Comparison of ENCODE assay signal across 8 mouse cellular contexts in genomic region chr17:35829737-35830136, GRCm38 (mm10). TPM values are rescaled to one million over a fixed set of nuclear protein-coding genes. Genes with fewer than 3 reads are reported as not detected.
DNase-seq lines count a peak whose midpoint lies in the region; ATAC-seq and TF ChIP-seq lines count a peak whose summit lies in the region.

No protein-coding gene starts in this region.

- H3K4me1 ChIP-seq in forebrain, embryonic 14.5 days (ENCODE audit: control insufficient read depth, insufficient read depth, low read length) = peaks cover 10% of the 10 kb centered on the region
- no peaks in the 10 kb centered on the region for H3K4me1 ChIP-seq in lung, postnatal 0 days (ENCODE audit: insufficient read depth, low read depth, low read length)

- ATAC-seq in forebrain, embryonic 14.5 days = peak; percentile 74
- ATAC-seq in lung, postnatal 0 days = peak; percentile 90

- peak; percentile 92 for TF ChIP-seq CTCF in layer of hippocampus, adult 2 months (conservative IDR thresholded peaks at IDR 0.05)
- peak; percentile 96 for TF ChIP-seq CTCF in lung, postnatal 0 days (IDR thresholded peaks at IDR 0.05)

- no peak for TF ChIP-seq EP300 in lung, postnatal 0 days (IDR thresholded peaks at IDR 0.05)

- H3K27me3 ChIP-seq in forebrain, embryonic 14.5 days (replicated peaks; ENCODE audit: control insufficient read depth, insufficient read depth, low read length) = no peaks in the 10 kb centered on the region
- H3K27me3 ChIP-seq in lung, postnatal 0 days (replicated peaks; ENCODE audit: insufficient read depth, low read length) = no peaks in the 10 kb centered on the region

- H3K27ac ChIP-seq in forebrain, embryonic 14.5 days (ENCODE audit: low read depth, low read length) = no peak overlapping the region
- H3K27ac ChIP-seq in layer of hippocampus, adult 2 months = no peak overlapping the region
- H3K27ac ChIP-seq in lung, postnatal 0 days (ENCODE audit: low read length) = no peak overlapping the region; the same call in 1 of the 2 replicates

- H3K36me3 ChIP-seq in forebrain, embryonic 14.5 days (ENCODE audit: control insufficient read depth, insufficient read depth, low read length) = peaks cover 65% of the 10 kb centered on the region
- H3K36me3 ChIP-seq in lung, postnatal 0 days (ENCODE audit: insufficient read depth, low read length) = peaks cover 35% of the 10 kb centered on the region

- DNase-seq in ES-CJ7 (ENCODE audit: low read depth, low spot score) = peak; percentile 91
- DNase-seq in cerebellum, adult 11 months = peak; percentile 81
- DNase-seq in forebrain, embryonic 14.5 days (ENCODE audit: low spot score) = peak; percentile 85
- DNase-seq in heart, postnatal 36 days = peak; percentile 82 to 83
- peak; percentile 74 to 78 for DNase-seq in layer of hippocampus, adult 2 months (ENCODE audit: low spot score in 2 of 2)
- DNase-seq in lung, postnatal 0 days (ENCODE audit: low spot score) = peak; percentile 94
- DNase-seq in ovary, postnatal 36 days (ENCODE audit: low spot score) = peak; percentile 84
- peak; percentile 94 for DNase-seq in thymus, postnatal 25 days

- intact Hi-C loops in heart, postnatal 36 days (cut with DNase I) = loop anchor here (2.0 to 5.0 kb wide), 2 partner anchors 91 to 163 kb away; no protein-coding TSS in a partner anchor

- H3K9ac ChIP-seq in forebrain, embryonic 14.5 days (ENCODE audit: low read length) = no peak overlapping the region
- no peak overlapping the region for H3K9ac ChIP-seq in lung, postnatal 0 days (replicated peaks; ENCODE audit: low read depth)

- 1% methylated on average over 21 of the region's 21 CpGs for WGBS in forebrain, embryonic 14.5 days
- whole genome bisulfite sequencing in lung, postnatal 0 days = 2% methylated on average over 21 of the region's 21 CpGs

- H3K4me2 ChIP-seq in forebrain, embryonic 14.5 days (ENCODE audit: low read length) = 0 out of 2 replicates have a peak overlapping the region, but pooled peaks have one; percentile 5
- H3K4me2 ChIP-seq in lung, postnatal 0 days (replicated peaks; ENCODE audit: low read depth, low read length) = no peak overlapping the region

- no peaks in the 10 kb centered on the region for H3K9me3 ChIP-seq in forebrain, embryonic 14.5 days (replicated peaks; ENCODE audit: control insufficient read depth, low read length)
- H3K9me3 ChIP-seq in lung, postnatal 0 days (ENCODE audit: low read length) = no peaks in the 10 kb centered on the region

- no peak overlapping the region for H3K4me3 ChIP-seq in forebrain, embryonic 14.5 days (ENCODE audit: low read depth, low read length)
- H3K4me3 ChIP-seq in layer of hippocampus, adult 2 months = no peak overlapping the region
- no peak overlapping the region for H3K4me3 ChIP-seq in lung, postnatal 0 days (ENCODE audit: low read depth, low read length)

RNA-seq across cellular contexts. Expression of gene Flot1, which starts 6.7 kb away (rescaled TPM):
- 68.5 and 78.2 TPM in 2 replicates for polyA plus RNA-seq in forebrain, embryonic 14.5 days (2014; fragmentation: Nextera tagmentation; extraction: Ambion mirVana)
- 100 to 1,000 TPM; 154 to 159 TPM for total RNA-seq in heart, postnatal 36 days (2021)
- total RNA-seq in layer of hippocampus, adult 2 months (2021) = 100 to 1,000 TPM; 124 to 128 TPM
- 106 and 117 TPM in 2 replicates for polyA plus RNA-seq in lung, postnatal 0 days (2015; fragmentation: Nextera tagmentation; extraction: Ambion mirVana)

RNA-seq across cellular contexts. Expression of gene Ier3, which starts 8.3 kb away (rescaled TPM):
- 4.6 and 5.0 TPM in 2 replicates for polyA plus RNA-seq in forebrain, embryonic 14.5 days (2014; fragmentation: Nextera tagmentation; extraction: Ambion mirVana)
- 10 to 100 TPM; 26.8 to 43.0 TPM for total RNA-seq in heart, postnatal 36 days (2021)
- 1 to 10 TPM; 5.0 to 6.1 TPM for total RNA-seq in layer of hippocampus, adult 2 months (2021)
- polyA plus RNA-seq in lung, postnatal 0 days (2015; fragmentation: Nextera tagmentation; extraction: Ambion mirVana) = 205 and 234 TPM in 2 replicates

RNA-seq across cellular contexts. Expression of gene Tubb5, which starts 8.4 kb away (rescaled TPM):
- polyA plus RNA-seq in forebrain, embryonic 14.5 days (2014; fragmentation: Nextera tagmentation; extraction: Ambion mirVana) = 2,004 and 2,051 TPM in 2 replicates
- total RNA-seq in heart, postnatal 36 days (2021) = 10 to 100 TPM; 87.6 to 91.6 TPM
- 100 to 1,000 TPM; 355 to 363 TPM for total RNA-seq in layer of hippocampus, adult 2 months (2021)
- polyA plus RNA-seq in lung, postnatal 0 days (2015; fragmentation: Nextera tagmentation; extraction: Ambion mirVana) = 292 and 298 TPM in 2 replicates

RNA-seq across cellular contexts. Expression of gene Mdc1, which starts 11.6 kb away (rescaled TPM):
- polyA plus RNA-seq in forebrain, embryonic 14.5 days (2014; fragmentation: Nextera tagmentation; extraction: Ambion mirVana) = 12.2 and 14.4 TPM in 2 replicates
- 10 to 100 TPM; 12.2 to 14.2 TPM for total RNA-seq in heart, postnatal 36 days (2021)
- total RNA-seq in layer of hippocampus, adult 2 months (2021) = 10 to 100 TPM; 16.9 to 18.4 TPM
- 2.8 and 3.1 TPM in 2 replicates for polyA plus RNA-seq in lung, postnatal 0 days (2015; fragmentation: Nextera tagmentation; extraction: Ambion mirVana)

RNA-seq across cellular contexts. Expression of gene Nrm, which starts 31.4 kb away (rescaled TPM):
- polyA plus RNA-seq in forebrain, embryonic 14.5 days (2014; fragmentation: Nextera tagmentation; extraction: Ambion mirVana) = 23.9 and 29.6 TPM in 2 replicates
- 1 to 10 TPM; 2.3 to 2.4 TPM for total RNA-seq in heart, postnatal 36 days (2021)
- total RNA-seq in layer of hippocampus, adult 2 months (2021) = 1 to 10 TPM; 1.7 to 1.8 TPM
- 21.4 and 22.9 TPM in 2 replicates for polyA plus RNA-seq in lung, postnatal 0 days (2015; fragmentation: Nextera tagmentation; extraction: Ambion mirVana)
